Mouse (Mus musculus) heart, embryonic 13.5 days (tissue): ENCODE measurements around the gene Dusp22. TPM values are rescaled to one million over a fixed set of nuclear protein-coding genes. Genes with fewer than 3 reads are reported as not detected.

ENCODE experiments used
- ATAC-seq: fragments of 200-750 bp; cut with Nextera tagmentation; 2 replicates; pipeline ENCODE4 v1.8.0; 2017; ENCODE audit warnings: moderate TSS enrichment; ENCODE audit not compliant: insufficient number of reproducible peaks, low FRiP score, low TSS enrichment; ENCODE audit errors: extremely low read depth
- H3K27ac ChIP-seq: fragments of 300-500 bp; sonication (generic); replicated peaks from 2 replicates; pipeline ENCODE4 v1.5.1; 2015; ENCODE audit warnings: moderate library complexity, mild to moderate bottlenecking, inconsistent platforms
- H3K27me3 ChIP-seq: fragments of 300-500 bp; sonication (generic); replicated peaks from 2 replicates; pipeline ENCODE4 v1.6.1; 2015; ENCODE audit warnings: mild to moderate bottlenecking, inconsistent platforms
- H3K36me3 ChIP-seq: fragments of 300-500 bp; sonication (generic); 2 replicates; pipeline ENCODE4 v1.6.1; 2015; ENCODE audit warnings: mild to moderate bottlenecking, inconsistent platforms
- H3K4me1 ChIP-seq: fragments of 300-500 bp; sonication (generic); 2 replicates; pipeline ENCODE4 v1.6.1; 2015; ENCODE audit warnings: inconsistent platforms
- H3K4me2 ChIP-seq: fragments of 300-500 bp; sonication (generic); 2 replicates; pipeline ENCODE4 v1.6.1; 2015; ENCODE audit warnings: inconsistent platforms, mild to moderate bottlenecking, moderate library complexity
- H3K4me3 ChIP-seq: fragments of 300-500 bp; sonication (generic); 2 replicates; pipeline ENCODE4 v1.5.1; 2015; ENCODE audit warnings: moderate library complexity, mild to moderate bottlenecking, inconsistent platforms
- H3K9ac ChIP-seq: fragments of 300-500 bp; sonication (generic); 2 replicates; pipeline ENCODE4 v1.6.1; 2015; ENCODE audit warnings: inconsistent platforms, mild to moderate bottlenecking, moderate library complexity
- H3K9me3 ChIP-seq: fragments of 300-500 bp; sonication (generic); 2 replicates; pipeline ENCODE4 v1.6.1; 2016; ENCODE audit warnings: inconsistent platforms
- WGBS: fragments of 180-500 bp; shearing (Covaris S2); methylation state at CpG from one replicate; pipeline ENCODE4 v1.1.7; 2015; ENCODE audit warnings: mixed read lengths; 5-methylcytosine and 5-hydroxymethylcytosine counted together
- polyA plus RNA-seq: library from polyadenylated mRNA; unstranded; fragments of >200 nt; fragmentation: Nextera tagmentation; extraction: Ambion mirVana; gene quantifications from 2 replicates; pipeline ENCODE4 v1.2.1, GENCODE M21; 2015

Gene Dusp22
- polyA plus RNA-seq, 1 experiment from 2014 or later = 18.5 TPM

GRCm38 (mm10) chr13:30678822-30679221 is 19.0 kb downstream of the Dusp22 start:
- ATAC-seq = no peak
- Histone ChIP-seq H3K36me3 (0 out of 2 replicates have a peak, but pooled peaks cover 2% of the 10 kb centered on the region), H3K9me3 (no peaks in the 10 kb centered on the region), H3K27ac (no peak overlapping the region), H3K4me3 (no peak overlapping the region), H3K27me3 (no peaks in the 10 kb centered on the region), H3K4me1 (no peaks in the 10 kb centered on the region), H3K4me2 (no peak overlapping the region), H3K9ac (no peak overlapping the region)
- WGBS = 80% methylated on average over 5 of the region's 5 CpGs

GRCm38 (mm10) chr13:30681866-30682265 is 22.1 kb downstream of the Dusp22 start:
- WGBS = 79% methylated on average over 4 of the region's 4 CpGs

GRCm38 (mm10) chr13:30682328-30682727 is 22.5 kb downstream of the Dusp22 start:
- 75% methylated on average over 3 of the region's 3 CpGs for WGBS
- H3K27me3 ChIP-seq = no peaks in the 10 kb centered on the region
- H3K36me3 ChIP-seq = 0 out of 2 replicates have a peak, but pooled peaks cover 2% of the 10 kb centered on the region
- no peak for ATAC-seq
- H3K4me1 ChIP-seq = no peaks in the 10 kb centered on the region
- H3K4me2 ChIP-seq = no peak overlapping the region
- no peak overlapping the region for H3K4me3 ChIP-seq
- no peak overlapping the region for H3K27ac ChIP-seq
- no peak overlapping the region for H3K9ac ChIP-seq
- H3K9me3 ChIP-seq = no peaks in the 10 kb centered on the region

More at GRCm38 (mm10) chr13:30681866-30682265, 22.1 kb downstream of the Dusp22 start:
- Histone ChIP-seq H3K36me3 (0 out of 2 replicates have a peak, but pooled peaks cover 2% of the 10 kb centered on the region), H3K27ac (no peak overlapping the region), H3K9ac (no peak overlapping the region), H3K27me3 (no peaks in the 10 kb centered on the region), H3K4me3 (no peak overlapping the region), H3K4me2 (no peak overlapping the region), H3K4me1 (no peaks in the 10 kb centered on the region), H3K9me3 (no peaks in the 10 kb centered on the region)
- no peak for ATAC-seq

GRCm38 (mm10) chr13:30684614-30685122 is 24.9 kb downstream of the Dusp22 start:
- Histone ChIP-seq H3K9ac (no peak overlapping the region), H3K4me2 (no peak overlapping the region), H3K27ac (no peak overlapping the region), H3K4me1 (no peaks in the 10 kb centered on the region), H3K36me3 (no peaks in the 10 kb centered on the region), H3K27me3 (no peaks in the 10 kb centered on the region), H3K4me3 (no peak overlapping the region), H3K9me3 (no peaks in the 10 kb centered on the region)
- ATAC-seq = no peak
- 57% methylated on average over 6 of the region's 6 CpGs for WGBS

- Histone ChIP-seq H3K4me3 (no peak overlapping the region), H3K4me1 (no peaks in the 10 kb centered on the region), H3K4me2 (no peak overlapping the region), H3K27ac (no peak overlapping the region), H3K9me3 (no peaks in the 10 kb centered on the region), H3K27me3 (no peaks in the 10 kb centered on the region), H3K9ac (no peak overlapping the region), H3K36me3 (no peaks in the 10 kb centered on the region)
- 60% methylated on average over 2 of the region's 2 CpGs for WGBS
- no peak for ATAC-seq
These were observed 26.2 kb downstream of the Dusp22 start for GRCm38 (mm10) chr13:30685957-30686356.

GRCm38 (mm10) chr13:30688035-30688616 is 28.3 kb downstream of the Dusp22 start:
- ATAC-seq = no peak
- Histone ChIP-seq H3K36me3 (no peaks in the 10 kb centered on the region), H3K9ac (no peak overlapping the region), H3K9me3 (no peaks in the 10 kb centered on the region), H3K27me3 (no peaks in the 10 kb centered on the region), H3K27ac (no peak overlapping the region), H3K4me1 (no peaks in the 10 kb centered on the region), H3K4me2 (no peak overlapping the region), H3K4me3 (no peak overlapping the region)
- 89% methylated on average over 12 of the region's 12 CpGs for WGBS

GRCm38 (mm10) chr13:30689475-30689874 is 29.7 kb downstream of the Dusp22 start:
- no peak overlapping the region for H3K4me3 ChIP-seq
- H3K27me3 ChIP-seq = no peaks in the 10 kb centered on the region
- 85% methylated on average over 5 of the region's 5 CpGs for WGBS
- H3K4me1 ChIP-seq = no peaks in the 10 kb centered on the region
- no peak overlapping the region for H3K9ac ChIP-seq
- no peak overlapping the region for H3K27ac ChIP-seq
- H3K36me3 ChIP-seq = no peaks in the 10 kb centered on the region
- H3K4me2 ChIP-seq = no peak overlapping the region
- no peak for ATAC-seq
- no peaks in the 10 kb centered on the region for H3K9me3 ChIP-seq

- Histone ChIP-seq H3K9ac (no peak overlapping the region), H3K36me3 (0 out of 2 replicates have a peak, but pooled peaks cover 4% of the 10 kb centered on the region), H3K27ac (no peak overlapping the region), H3K4me1 (no peaks in the 10 kb centered on the region), H3K4me2 (no peak overlapping the region), H3K4me3 (no peak overlapping the region), H3K27me3 (no peaks in the 10 kb centered on the region), H3K9me3 (no peaks in the 10 kb centered on the region)
- ATAC-seq = no peak
- WGBS = 82% methylated on average over 9 of the region's 9 CpGs
These were observed 31.9 kb downstream of the Dusp22 start for GRCm38 (mm10) chr13:30691441-30692292.

GRCm38 (mm10) chr13:30692644-30693385 is 33.0 kb downstream of the Dusp22 start:
- Histone ChIP-seq H3K4me1 (no peaks in the 10 kb centered on the region), H3K27ac (no peak overlapping the region), H3K9me3 (no peaks in the 10 kb centered on the region), H3K4me2 (no peak overlapping the region), H3K9ac (no peak overlapping the region), H3K36me3 (0 out of 2 replicates have a peak, but pooled peaks cover 11% of the 10 kb centered on the region), H3K27me3 (no peaks in the 10 kb centered on the region), H3K4me3 (no peak overlapping the region)
- no peak for ATAC-seq
- WGBS = 77% methylated on average over 7 of the region's 7 CpGs

- ATAC-seq = no peak
- Histone ChIP-seq H3K9ac (no peak overlapping the region), H3K9me3 (no peaks in the 10 kb centered on the region), H3K4me3 (no peak overlapping the region), H3K36me3 (0 out of 2 replicates have a peak, but pooled peaks cover 11% of the 10 kb centered on the region), H3K27ac (no peak overlapping the region), H3K4me2 (no peak overlapping the region), H3K4me1 (peaks cover 3% of the 10 kb centered on the region; the same call in 1 of the 2 replicates), H3K27me3 (no peaks in the 10 kb centered on the region)
- WGBS = 45% methylated on average over 1 of the region's 1 CpGs
These were observed 35.4 kb downstream of the Dusp22 start for GRCm38 (mm10) chr13:30695232-30695631.

GRCm38 (mm10) chr13:30695890-30696289 is 36.1 kb downstream of the Dusp22 start:
- ATAC-seq = no peak
- Histone ChIP-seq H3K27ac (no peak overlapping the region), H3K4me2 (no peak overlapping the region), H3K4me1 (peaks cover 3% of the 10 kb centered on the region; the same call in 1 of the 2 replicates), H3K4me3 (no peak overlapping the region), H3K36me3 (0 out of 2 replicates have a peak, but pooled peaks cover 11% of the 10 kb centered on the region), H3K9ac (no peak overlapping the region), H3K9me3 (no peaks in the 10 kb centered on the region), H3K27me3 (no peaks in the 10 kb centered on the region)
- 76% methylated on average over 2 of the region's 2 CpGs for WGBS
